Mouse (Mus musculus) midbrain, embryonic 11.5 days (tissue): Measurements from ENCODE around the gene Lsm14b. TPM values are rescaled to one million over a fixed set of nuclear protein-coding genes. Genes with fewer than 3 reads are reported as not detected.

Experiments
- ATAC-seq: fragments of 200-750 bp; cut with Nextera tagmentation; 2 replicates; pipeline ENCODE4 v1.8.0; 2017; ENCODE audit warnings: moderate TSS enrichment, moderate library complexity; ENCODE audit not compliant: low FRiP score
- DNase-seq: peaks from one replicate; pipeline ENCODE4 v3.0.0; 2015; ENCODE audit warnings: low spot score; ENCODE audit errors: missing footprints
- H3K27ac ChIP-seq: fragments of 300-500 bp; sonication (generic); 2 replicates; pipeline ENCODE4 v1.5.1; 2014; ENCODE audit warnings: low read depth, low read length
- H3K27me3 ChIP-seq: fragments of 300-500 bp; sonication (generic); 2 replicates; pipeline ENCODE4 v1.6.1; 2014; ENCODE audit warnings: mild to moderate bottlenecking, low read length, moderate library complexity, mixed read lengths; ENCODE audit not compliant: control insufficient read depth, insufficient read depth
- H3K36me3 ChIP-seq: fragments of 300-500 bp; sonication (generic); 2 replicates; pipeline ENCODE4 v1.6.1; 2014; ENCODE audit warnings: mild to moderate bottlenecking, low read length, moderate library complexity, mixed read lengths; ENCODE audit not compliant: control insufficient read depth, insufficient read depth
- H3K4me1 ChIP-seq: fragments of 300-500 bp; sonication (generic); 2 replicates; pipeline ENCODE4 v1.6.1; 2014; ENCODE audit warnings: low read length; ENCODE audit not compliant: control insufficient read depth, insufficient read depth
- H3K4me2 ChIP-seq: fragments of 300-500 bp; sonication (generic); 2 replicates; pipeline ENCODE4 v1.6.1; 2014; ENCODE audit warnings: mild to moderate bottlenecking, moderate library complexity
- H3K4me3 ChIP-seq: fragments of 300-500 bp; sonication (generic); 2 replicates; pipeline ENCODE4 v1.5.1; 2014; ENCODE audit warnings: low read depth, low read length
- H3K9ac ChIP-seq: fragments of 300-500 bp; sonication (generic); 2 replicates; pipeline ENCODE4 v1.6.1; 2014; ENCODE audit warnings: low read length
- H3K9me3 ChIP-seq: fragments of 300-500 bp; sonication (generic); 2 replicates; pipeline ENCODE4 v1.6.1; 2016; ENCODE audit warnings: low read length; ENCODE audit not compliant: control insufficient read depth
- WGBS: fragments of 180-500 bp; shearing (Covaris S2); extraction: QIAGEN DNeasy Blood & Tissue Kit; methylation state at CpG from one replicate; pipeline ENCODE4 v1.1.7; 2014; 5-methylcytosine and 5-hydroxymethylcytosine counted together
- polyA plus RNA-seq: library from polyadenylated mRNA; unstranded; fragments of >200 nt; fragmentation: Nextera tagmentation; extraction: Ambion mirVana; gene quantifications from 2 replicates; pipeline ENCODE4 v1.2.1, GENCODE M21; 2014

Gene Lsm14b
- polyA plus RNA-seq, 1 experiment from 2014 or later: 11.1 TPM

DNA sequence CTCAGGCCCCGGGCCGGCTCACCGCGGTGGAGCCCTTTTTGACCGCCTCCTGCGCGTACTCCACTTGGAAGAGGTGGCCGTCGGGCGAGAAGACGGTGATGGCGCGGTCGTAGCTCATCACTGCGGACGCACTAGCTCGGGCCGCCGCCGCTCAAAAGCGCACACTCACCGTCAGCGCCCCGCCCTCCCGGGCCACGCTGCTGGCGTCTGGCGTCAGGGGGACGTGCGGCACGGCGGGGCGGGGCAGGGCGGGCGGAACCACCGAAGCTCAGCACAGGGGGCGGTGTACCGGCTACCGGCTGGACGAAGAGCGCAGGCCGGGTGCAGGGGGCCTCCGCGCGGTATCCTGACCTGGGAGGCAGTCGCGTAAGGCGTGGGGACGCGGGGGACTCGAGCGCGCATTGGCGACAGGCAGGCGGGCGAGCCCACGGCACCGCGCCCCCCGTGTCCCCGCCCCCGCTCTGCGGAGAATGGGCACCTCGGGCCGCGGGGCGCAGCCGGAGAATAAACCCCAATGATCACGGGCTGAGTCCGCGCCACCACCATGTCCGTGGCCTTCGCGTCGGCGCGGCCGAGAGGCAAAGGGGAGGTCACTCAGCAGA, 17.6 kb downstream of the Lsm14b start, which contains the start of the genes Psma7 and Ss18l1:
Gene Psma7, minus strand, starts transcription at position 178 of the 602 bp plus-strand sequence.
Gene Ss18l1, plus strand, starts transcription at position 254 of the 602 bp plus-strand sequence.
- H3K36me3 ChIP-seq: peaks cover 11% of the 10 kb centered on the region
- peak within 1 kb of the TSS; percentile 90 for H3K27ac ChIP-seq
- peak within 1 kb of the TSS; percentile 81 for H3K4me2 ChIP-seq
- peaks cover 20% of the 10 kb centered on the region for H3K4me1 ChIP-seq
- under 1% methylated on average over 75 of the region's 78 CpGs for WGBS
- peak; percentile 99 for DNase-seq
- H3K4me3 ChIP-seq: peak within 1 kb of the TSS; percentile 98
- H3K9ac ChIP-seq: peak within 1 kb of the TSS; percentile 80
- no peaks in the 10 kb centered on the region for H3K9me3 ChIP-seq
- H3K27me3 ChIP-seq: no peaks in the 10 kb centered on the region
- peak; percentile 94 for ATAC-seq

GRCm38 (mm10) chr2:180042858-180043515, 18.2 kb downstream of the Lsm14b start:
- Histone ChIP-seq H3K4me3 (peak overlapping the region; percentile 98), H3K4me1 (peaks cover 20% of the 10 kb centered on the region), H3K27me3 (no peaks in the 10 kb centered on the region), H3K4me2 (peak overlapping the region; percentile 81), H3K36me3 (peaks cover 8% of the 10 kb centered on the region), H3K9ac (peak overlapping the region; percentile 80), H3K9me3 (no peaks in the 10 kb centered on the region), H3K27ac (peak overlapping the region; percentile 90)
- under 1% methylated on average over 50 of the region's 66 CpGs for WGBS
- peak; percentile 96 for DNase-seq
- ATAC-seq: peak; percentile 60

GRCm38 (mm10) chr2:180045283-180045682, 20.5 kb downstream of the Lsm14b start:
- 64% methylated on average over 4 of the region's 4 CpGs for WGBS
- Histone ChIP-seq H3K4me1 (peaks cover 19% of the 10 kb centered on the region), H3K9ac (no peak overlapping the region), H3K4me3 (no peak overlapping the region), H3K27me3 (no peaks in the 10 kb centered on the region), H3K36me3 (no peaks in the 10 kb centered on the region), H3K27ac (no peak overlapping the region), H3K4me2 (no peak overlapping the region), H3K9me3 (no peaks in the 10 kb centered on the region)
- DNase-seq (no peak), ATAC-seq (no peak)

- Histone ChIP-seq H3K27ac (no peak overlapping the region), H3K27me3 (no peaks in the 10 kb centered on the region), H3K9me3 (no peaks in the 10 kb centered on the region), H3K9ac (no peak overlapping the region), H3K4me1 (peaks cover 8% of the 10 kb centered on the region), H3K4me3 (no peak overlapping the region), H3K36me3 (no peaks in the 10 kb centered on the region), H3K4me2 (no peak overlapping the region)
- DNase-seq (no peak), ATAC-seq (no peak)
- 87% methylated on average over 3 of the region's 3 CpGs for WGBS
Measured at GRCm38 (mm10) chr2:180047580-180047979, 22.8 kb downstream of the Lsm14b start.

- Histone ChIP-seq H3K4me2 (no peak overlapping the region), H3K4me3 (no peak overlapping the region), H3K36me3 (no peaks in the 10 kb centered on the region), H3K27me3 (no peaks in the 10 kb centered on the region), H3K27ac (no peak overlapping the region), H3K4me1 (peaks cover 8% of the 10 kb centered on the region), H3K9me3 (no peaks in the 10 kb centered on the region), H3K9ac (no peak overlapping the region)
- ATAC-seq (no peak), DNase-seq (no peak)
- 95% methylated on average over 18 of the region's 18 CpGs for WGBS
Measured at GRCm38 (mm10) chr2:180047980-180048635, 23.3 kb downstream of the Lsm14b start.

GRCm38 (mm10) chr2:180050986-180051385, 26.2 kb downstream of the Lsm14b start:
- peak; percentile 96 for DNase-seq
- H3K4me2 ChIP-seq: no peak overlapping the region
- H3K27ac ChIP-seq: no peak overlapping the region
- H3K9ac ChIP-seq: no peak overlapping the region
- WGBS: 25% methylated on average over 5 of the region's 5 CpGs
- H3K4me3 ChIP-seq: no peak overlapping the region
- H3K4me1 ChIP-seq: no peaks in the 10 kb centered on the region
- peak; percentile 48; the same call in 1 of the 2 replicates for ATAC-seq
- no peaks in the 10 kb centered on the region for H3K9me3 ChIP-seq
- H3K27me3 ChIP-seq: no peaks in the 10 kb centered on the region
- peaks cover 10% of the 10 kb centered on the region for H3K36me3 ChIP-seq

GRCm38 (mm10) chr2:180051986-180052733, 27.4 kb downstream of the Lsm14b start:
- Histone ChIP-seq H3K27me3 (no peaks in the 10 kb centered on the region), H3K4me2 (no peak overlapping the region), H3K4me1 (no peaks in the 10 kb centered on the region), H3K9ac (no peak overlapping the region), H3K9me3 (no peaks in the 10 kb centered on the region), H3K4me3 (no peak overlapping the region), H3K36me3 (peaks cover 10% of the 10 kb centered on the region), H3K27ac (no peak overlapping the region)
- WGBS: 91% methylated on average over 14 of the region's 14 CpGs
- no peak for DNase-seq
- ATAC-seq: 0 out of 2 replicates have a peak, but pooled peaks have one; percentile 30

DNA sequence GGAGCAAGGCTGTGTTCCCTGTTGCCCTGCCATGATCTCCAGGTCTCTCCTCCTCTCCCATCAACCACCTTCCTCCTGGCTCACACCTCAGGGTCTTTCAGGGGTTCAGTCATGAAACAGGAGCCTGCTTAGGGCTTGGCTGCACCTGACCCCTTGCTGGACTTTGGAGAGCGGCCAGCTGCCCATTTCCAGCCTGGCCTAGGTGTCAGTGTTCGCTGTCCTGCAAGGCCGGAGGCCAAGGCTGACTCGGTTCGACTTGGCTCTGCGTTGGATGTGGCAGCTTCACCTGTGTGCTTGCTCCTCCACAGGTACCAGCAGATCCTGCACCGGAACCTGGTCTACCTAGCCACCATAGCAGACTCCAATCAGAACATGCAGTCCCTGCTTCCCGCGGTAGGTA, 28.2 kb downstream of the Lsm14b start:
- no peak overlapping the region for H3K4me3 ChIP-seq
- ATAC-seq (no peak), DNase-seq (no peak)
- H3K9ac ChIP-seq: no peak overlapping the region
- WGBS: 95% methylated on average over 9 of the region's 9 CpGs
- no peak overlapping the region for H3K27ac ChIP-seq
- H3K36me3 ChIP-seq: peaks cover 16% of the 10 kb centered on the region
- H3K27me3 ChIP-seq: no peaks in the 10 kb centered on the region
- no peaks in the 10 kb centered on the region for H3K4me1 ChIP-seq
- H3K4me2 ChIP-seq: no peak overlapping the region
- no peaks in the 10 kb centered on the region for H3K9me3 ChIP-seq
